Mouse (Mus musculus) mouse trophoblast stem cell (cell line): ENCODE measurements around the gene Tspear.
"Not testable (repeated sequence)": the region's sequence is repeated elsewhere in the genome, so short reads cannot be mapped to it uniquely, and the experiment has no call there.

ENCODE experiments used
- in situ Hi-C, 2 experiments: fragments of 300-500 bp; cut with MseI, MboI; formaldehyde crosslinking; loops; 2 replicates in 1 of 2; 3 replicates in 1 of 2; pipeline ENCODE4 v1.15.1; 2025

The Tspear gene

DNA sequence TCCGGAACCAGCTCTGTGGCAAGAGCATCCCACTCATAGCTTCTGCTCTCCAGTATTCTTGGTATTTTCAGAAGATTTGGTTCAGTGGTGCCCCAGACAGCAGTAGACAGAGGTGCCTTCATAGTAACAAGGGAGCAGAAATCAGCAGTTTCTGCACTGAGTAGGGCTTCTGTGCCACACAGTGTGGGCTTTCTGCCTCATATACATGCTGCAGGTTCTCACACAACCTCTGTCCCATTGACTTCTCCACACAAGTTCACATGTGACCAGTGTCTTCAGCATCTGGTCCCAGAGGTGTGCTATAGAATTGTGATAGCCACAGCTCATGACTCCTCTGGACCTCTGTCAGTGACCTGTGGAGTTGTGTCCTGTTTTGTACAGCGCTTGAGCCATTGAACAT lies 102.3 kb downstream of the Tspear start:
- in situ Hi-C loops: no loop called here

DNA sequence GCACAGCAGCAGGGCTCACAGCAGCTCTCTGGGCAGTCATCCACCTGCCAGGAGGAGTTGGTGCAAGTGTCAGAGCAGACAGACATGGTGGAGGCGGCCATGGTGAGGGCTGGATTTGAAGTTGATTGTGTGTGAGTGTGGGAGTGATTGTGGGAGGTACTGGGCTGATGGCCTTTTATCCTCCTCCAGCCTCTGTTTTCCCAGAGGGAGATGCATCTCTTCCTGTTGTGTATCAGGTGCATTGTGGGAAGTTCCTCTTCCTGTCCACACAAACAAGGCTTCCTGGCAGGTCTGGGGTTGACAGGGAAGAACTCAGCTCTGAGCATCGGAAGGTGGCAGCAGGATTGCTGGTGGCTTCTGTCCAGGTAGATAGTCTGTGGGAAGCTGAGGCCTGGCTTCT lies 108.6 kb downstream of the Tspear start, which contains the start of gene Gm9639:
TSS of gene Gm9639 (minus strand) at position 101 of the 400 bp plus-strand sequence.
- in situ Hi-C loops: no loop called here

GRCm38 (mm10) chr10:77797677-77798076 lies 111.3 kb downstream of the Tspear start:
- in situ Hi-C loops: no loop called here

DNA sequence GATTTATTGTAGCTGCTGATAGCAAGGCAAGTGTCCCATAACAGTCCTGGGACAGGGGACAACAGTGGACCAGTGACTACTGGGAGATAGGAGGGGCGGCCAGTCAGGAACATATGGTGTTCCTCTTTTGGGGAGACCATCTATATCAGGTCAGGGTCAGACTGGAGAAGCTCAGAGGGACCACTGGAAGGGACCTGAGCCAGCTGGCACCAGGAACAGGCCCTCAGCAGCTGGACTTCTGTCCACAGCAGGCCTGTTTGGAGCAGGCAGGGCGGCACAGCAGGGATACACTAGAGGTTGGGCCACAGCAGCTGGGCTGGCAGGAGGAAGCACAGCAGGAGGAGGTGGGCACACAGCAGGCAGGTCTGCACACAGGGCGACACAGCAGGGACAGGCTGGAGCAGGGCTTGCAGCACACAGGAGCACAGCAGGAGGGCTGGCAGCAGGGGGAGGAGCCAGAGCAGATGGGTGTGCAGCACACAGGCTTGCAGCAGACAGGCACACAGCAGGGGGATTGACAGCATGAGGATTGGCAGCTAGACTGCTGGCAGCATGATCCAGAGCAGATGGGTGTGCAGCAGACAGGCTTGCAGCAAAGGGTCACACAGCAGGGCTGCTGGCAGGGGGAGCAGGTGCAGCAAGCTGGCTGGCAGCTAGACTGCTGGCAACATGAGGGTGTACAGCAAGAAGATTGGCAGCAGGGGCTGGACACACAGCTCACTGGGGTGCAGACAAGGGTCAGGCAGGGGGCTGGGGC lies 112.0 kb downstream of the Tspear start:
- in situ Hi-C loops: not testable (repeated sequence)

GRCm38 (mm10) chr10:77798921-77799508 lies 112.6 kb downstream of the Tspear start, which contains the start of gene Gm19668:
Gm19668 (minus strand) TSS chr10:77799133.
- in situ Hi-C loops: no loop called here

- in situ Hi-C loops: no loop called here
Measured at GRCm38 (mm10) chr10:77804095-77804494, 117.7 kb downstream of the Tspear start.

DNA sequence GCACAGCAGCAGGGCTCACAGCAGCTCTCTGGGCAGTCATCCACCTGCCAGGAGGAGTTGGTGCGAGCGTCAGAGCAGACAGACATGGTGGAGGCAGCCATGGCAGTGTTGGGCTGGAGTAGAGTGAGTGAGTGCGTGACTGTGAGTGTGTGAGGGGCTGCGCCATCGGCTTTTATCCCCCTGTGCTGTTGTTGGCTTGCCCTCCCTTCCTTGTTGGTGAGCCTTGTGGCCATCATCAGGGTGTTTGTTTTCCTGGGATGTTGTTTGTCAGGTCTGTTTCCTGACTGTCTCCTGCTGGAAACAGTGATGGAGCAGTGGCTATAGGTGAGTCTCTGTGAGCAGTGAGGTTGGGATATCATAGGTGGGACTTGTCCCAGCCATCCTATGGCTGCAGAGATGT lies 125.4 kb downstream of the Tspear start, which contains the start of gene Gm9507:
TSS of gene Gm9507 (minus strand) at position 101 of the 400 bp plus-strand sequence.
- in situ Hi-C loops: no loop called here

- in situ Hi-C loops: no loop called here
Measured at GRCm38 (mm10) chr10:77814382-77814781, 128.0 kb downstream of the Tspear start, which contains the start of gene Gm2696. Gm2696 (plus strand) TSS chr10:77814682.

DNA sequence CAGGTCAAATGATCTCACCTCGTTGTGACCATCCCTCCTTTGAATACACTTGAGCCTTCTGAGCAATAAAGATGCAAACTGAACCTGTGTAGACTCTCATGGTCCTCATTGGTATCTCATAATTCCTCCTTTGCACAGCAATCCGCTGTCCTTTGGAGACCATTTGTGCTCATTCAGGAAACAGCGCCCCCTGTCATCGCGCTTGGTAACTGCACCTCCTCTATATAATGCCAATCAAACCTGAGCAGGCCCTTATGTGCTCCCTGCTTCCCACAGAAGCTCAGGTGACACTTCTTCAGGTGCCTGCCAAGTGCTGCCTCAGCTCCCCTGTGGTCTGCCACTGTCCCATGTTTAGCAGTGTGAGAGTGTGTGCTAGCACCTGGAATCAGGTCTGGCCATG lies 129.1 kb downstream of the Tspear start:
- in situ Hi-C loops: no loop called here

GRCm38 (mm10) chr10:77818523-77818922 lies 132.2 kb downstream of the Tspear start:
- in situ Hi-C loops: no loop called here

- in situ Hi-C loops: no loop called here
Measured at GRCm38 (mm10) chr10:77819203-77819602, 132.8 kb downstream of the Tspear start.

GRCm38 (mm10) chr10:77826951-77827350 lies 140.6 kb downstream of the Tspear start, which contains the start of gene Krtap10-4:
Krtap10-4 (minus strand) TSS chr10:77827095.
- in situ Hi-C loops: no loop called here

DNA sequence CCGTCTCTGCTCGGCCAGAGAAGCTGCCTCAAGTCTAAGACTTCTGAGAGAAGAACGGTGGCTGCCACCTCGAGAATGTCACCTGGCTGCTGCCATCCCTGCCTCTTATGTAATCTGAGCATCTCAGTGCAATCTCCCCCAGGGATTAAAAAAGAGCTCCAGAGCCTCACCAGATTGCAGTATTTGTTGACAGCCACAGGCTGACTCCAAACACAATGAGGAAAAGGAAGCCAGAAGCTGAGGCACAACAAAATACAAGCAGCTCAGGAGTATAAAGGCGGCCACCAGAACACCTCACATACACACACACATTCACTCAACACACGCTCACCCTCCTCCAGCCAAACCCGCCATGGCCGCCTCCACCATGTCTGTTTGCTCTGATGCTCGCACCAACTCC lies 149.3 kb downstream of the Tspear start, which contains the start of gene Krtap10-10:
TSS of gene Krtap10-10 (plus strand) at position 301 of the 400 bp plus-strand sequence.
- in situ Hi-C loops: no loop called here

- in situ Hi-C loops: no loop called here
Measured at GRCm38 (mm10) chr10:77839006-77839405, 152.6 kb downstream of the Tspear start.

DNA sequence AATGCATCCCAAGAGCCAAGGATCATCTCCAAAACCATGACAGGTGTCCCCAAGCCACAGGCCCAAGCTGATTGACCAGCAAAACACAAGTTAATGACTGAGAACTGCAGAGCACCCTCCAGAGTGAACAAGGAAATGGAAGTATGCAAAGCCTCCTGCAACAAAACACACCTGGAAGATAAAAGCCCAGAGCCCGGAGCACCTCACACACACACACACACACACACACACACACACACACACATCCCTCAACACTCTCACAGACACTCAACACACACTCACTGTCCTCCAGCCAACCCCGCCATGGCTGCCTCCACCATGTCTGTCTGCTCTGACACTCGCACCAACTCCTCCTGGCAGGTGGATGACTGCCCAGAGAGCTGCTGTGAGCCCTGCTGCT lies 160.1 kb downstream of the Tspear start, which contains the start of gene Gm36176:
TSS of gene Gm36176 (plus strand) at position 301 of the 400 bp plus-strand sequence.
- in situ Hi-C loops: no loop called here

DNA sequence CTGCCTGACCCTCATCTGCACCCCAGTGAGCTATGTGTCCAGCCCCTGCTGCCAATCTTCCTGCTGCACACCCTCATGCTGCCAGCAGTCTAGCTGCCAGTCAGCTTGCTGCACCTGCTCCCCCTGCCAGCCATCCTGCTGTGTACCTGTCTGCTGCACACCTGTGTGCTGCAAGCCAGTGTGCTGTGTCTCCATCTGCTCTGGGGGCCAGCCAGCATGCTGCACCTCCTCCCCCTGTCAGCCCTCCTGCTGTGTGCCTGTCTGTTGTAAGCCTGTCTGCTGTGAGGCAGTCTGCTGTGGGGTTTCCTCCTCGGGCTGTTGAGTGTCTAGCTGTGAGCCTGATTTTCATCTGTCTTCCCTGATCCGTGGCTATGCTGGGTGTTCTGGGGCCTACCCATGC lies 160.6 kb downstream of the Tspear start:
- in situ Hi-C loops: no loop called here

DNA sequence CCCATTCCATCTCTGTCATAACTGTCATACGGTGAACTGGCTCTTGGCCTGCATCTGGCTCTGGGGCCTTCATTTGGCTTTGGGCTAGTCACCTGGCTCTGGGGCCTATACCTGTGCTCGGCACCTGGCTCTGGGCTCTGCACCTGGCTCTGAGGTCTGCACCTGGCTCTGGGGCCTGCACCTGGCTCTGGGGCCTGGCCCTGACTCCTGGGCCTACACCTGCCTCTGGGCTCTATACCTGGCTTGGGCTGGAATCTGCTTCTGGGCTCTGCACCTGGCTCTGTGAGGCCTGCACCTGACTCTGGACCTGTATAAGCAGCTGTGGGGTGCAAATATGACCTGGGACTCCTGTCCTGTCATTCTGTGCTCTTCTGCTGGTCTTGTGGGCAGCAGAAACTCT lies 161.2 kb downstream of the Tspear start:
- in situ Hi-C loops: no loop called here

GRCm38 (mm10) chr10:77852559-77852958 lies 166.2 kb downstream of the Tspear start, which contains the start of gene Gm10318:
Gm10318 (plus strand) TSS chr10:77852859.
- in situ Hi-C loops: no loop called here

DNA sequence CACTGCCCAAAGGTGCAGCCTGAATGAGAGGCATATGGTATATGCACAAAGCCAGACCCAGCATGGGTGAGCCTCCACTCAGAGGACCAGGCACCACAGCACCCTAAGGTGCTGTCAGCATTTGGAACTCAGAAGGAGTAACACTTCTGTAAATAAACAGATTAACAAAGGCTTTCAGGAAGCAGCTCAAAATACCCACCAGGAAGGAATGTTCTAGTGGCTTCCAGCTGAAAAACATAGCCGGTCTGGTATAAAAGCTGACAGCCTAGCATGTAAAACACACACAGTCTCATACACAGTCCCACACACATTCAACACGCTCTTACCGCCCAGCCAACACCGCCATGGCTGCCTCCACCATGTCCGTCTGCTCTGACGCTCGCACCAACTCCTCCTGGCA lies 175.3 kb downstream of the Tspear start, which contains the start of gene Gm3285:
TSS of gene Gm3285 (plus strand) at position 301 of the 400 bp plus-strand sequence.
- in situ Hi-C loops: no loop called here

GRCm38 (mm10) chr10:77864067-77864761 lies 177.8 kb downstream of the Tspear start:
- in situ Hi-C loops: no loop called here

- in situ Hi-C loops: no loop called here
Measured at GRCm38 (mm10) chr10:77864762-77865143, 178.4 kb downstream of the Tspear start.

DNA sequence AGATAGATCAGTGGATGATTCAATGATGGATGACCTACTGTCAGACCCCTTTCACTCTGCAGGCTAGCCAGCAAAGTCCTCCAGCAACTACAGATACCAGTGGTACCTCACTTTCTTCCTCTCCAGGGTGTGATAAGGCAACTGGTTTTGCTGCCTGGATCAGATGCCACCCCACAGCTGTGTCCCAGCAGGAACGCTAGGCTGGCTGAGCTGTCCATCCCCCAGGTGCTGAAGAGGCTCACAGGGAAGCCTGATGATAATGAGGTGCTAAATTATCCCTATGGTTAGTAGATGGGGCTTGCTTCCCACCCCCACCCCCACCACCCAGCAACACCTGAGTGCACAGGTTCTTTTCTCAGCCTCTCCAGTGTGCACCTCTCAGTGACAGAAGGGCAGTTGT lies 181.2 kb downstream of the Tspear start:
- in situ Hi-C loops: no loop called here
